Mouse (Mus musculus): ENCODE data around the gene 4930415L06Rik.

DNA sequence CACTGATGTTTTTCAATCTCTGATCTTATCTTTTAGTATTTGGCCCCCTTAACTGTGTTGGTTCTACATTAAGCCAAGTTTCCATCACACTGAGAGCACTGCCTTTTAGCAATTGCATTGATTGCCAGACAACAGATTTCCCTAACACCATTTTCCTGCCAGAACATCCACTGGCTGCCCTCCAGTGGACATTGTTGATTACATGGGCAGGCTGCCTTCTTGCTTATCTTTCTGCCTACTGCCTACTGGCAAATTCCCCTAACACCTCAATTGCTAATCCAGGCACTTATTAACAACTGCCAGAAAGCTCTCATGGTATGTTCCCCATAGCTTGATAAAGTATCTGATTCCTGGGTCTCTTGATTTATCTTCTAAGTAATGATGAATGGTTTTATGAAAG is 46.0 kb upstream of the 4930415L06Rik start:
- TF ChIP-seq POLR2A (IDR thresholded peaks at IDR 0.05; ENCODE audit: control insufficient read depth, low read depth, low read length), result no peak
- no peak for TF ChIP-seq CTCF (IDR thresholded peaks at IDR 0.05; ENCODE audit: control insufficient read depth, insufficient read depth, insufficient replicate concordance, low read depth, low read length)

Measured in testis, adult 2 months (tissue).